Mouse (Mus musculus) right cerebral cortex, postnatal 36 days (tissue): ENCODE measurements at regions not wholly inside any gene's neighbourhood (a gene's known extent, or its start where the extent isn't known, plus 50 kb on each side); places are given as distances from the start of the nearest gene placed in this dataset.

Experiments used
- DNase-seq, 2 experiments: peaks; one replicate each; pipeline ENCODE4 v3.0.0; 2022; ENCODE audit warnings: low spot score in 2 of 2, mixed read lengths in 1 of 2

DNA sequence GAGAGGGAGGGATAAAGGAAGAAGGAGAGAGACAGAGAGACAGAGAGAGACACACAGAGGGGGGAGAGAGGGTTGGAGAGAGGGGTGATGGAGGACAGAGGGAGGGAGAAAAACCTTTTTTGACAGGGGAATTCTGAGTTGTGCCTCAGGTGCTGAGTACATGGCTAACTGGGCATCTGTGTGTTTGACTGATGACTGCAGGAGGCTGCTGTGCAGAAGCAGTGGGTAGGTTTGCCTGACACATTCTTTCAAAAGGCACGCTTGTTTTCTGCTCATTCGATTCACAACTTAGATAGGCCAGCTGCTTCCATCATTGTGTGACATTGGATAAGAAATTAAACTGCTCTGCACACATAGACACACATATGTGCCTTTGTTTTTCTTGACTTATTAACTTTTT lies 150.7 kb upstream of the Rgmb start:
- DNase-seq, result no peak

- no peak for DNase-seq
Measured at GRCm38 (mm10) chr17:15977374-15978031, 146.7 kb upstream of the Rgmb start.

GRCm38 (mm10) chr17:15971351-15971685 lies 140.5 kb upstream of the Rgmb start:
- DNase-seq, result no peak

DNA sequence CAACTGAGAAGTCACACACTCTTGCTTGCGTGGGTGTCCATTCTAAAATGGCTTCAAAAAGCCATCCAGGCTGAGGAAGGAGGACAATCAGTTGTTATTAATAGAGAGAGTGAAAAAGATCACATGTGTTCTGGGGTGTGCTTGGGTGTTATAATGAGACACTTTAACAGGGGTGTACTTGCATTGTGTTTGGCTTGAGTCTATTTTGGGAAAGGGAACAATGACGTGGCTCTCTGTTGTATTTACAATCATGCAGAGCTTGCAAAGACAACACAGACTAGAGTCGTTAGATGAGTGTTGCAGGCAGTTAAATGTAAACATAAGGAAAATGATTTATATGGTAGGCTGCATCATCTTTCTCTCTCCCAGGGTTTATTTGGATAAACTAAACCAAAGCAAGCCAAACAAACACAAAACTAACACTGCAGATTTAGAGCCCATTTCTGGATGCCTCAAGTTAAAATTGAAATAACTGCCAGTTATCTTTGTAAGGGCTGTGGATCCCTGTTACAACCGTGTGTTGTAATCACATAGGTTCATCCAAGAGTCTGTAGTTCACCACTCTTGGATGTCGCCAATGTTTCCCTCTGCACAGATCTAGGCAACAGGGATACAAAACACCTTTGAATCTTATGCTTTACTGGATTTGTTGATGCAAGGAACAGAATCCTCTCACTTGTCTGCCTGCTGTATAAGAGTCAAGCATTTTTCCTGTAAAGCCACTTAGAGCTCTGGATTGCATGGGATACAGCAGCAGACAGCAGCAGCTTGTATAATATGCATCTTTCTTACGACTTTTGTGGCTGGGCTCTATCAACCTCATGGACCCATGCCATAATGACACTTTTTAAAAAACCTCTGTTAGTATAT lies 139.9 kb upstream of the Rgmb start:
- DNase-seq, result no peak

DNA sequence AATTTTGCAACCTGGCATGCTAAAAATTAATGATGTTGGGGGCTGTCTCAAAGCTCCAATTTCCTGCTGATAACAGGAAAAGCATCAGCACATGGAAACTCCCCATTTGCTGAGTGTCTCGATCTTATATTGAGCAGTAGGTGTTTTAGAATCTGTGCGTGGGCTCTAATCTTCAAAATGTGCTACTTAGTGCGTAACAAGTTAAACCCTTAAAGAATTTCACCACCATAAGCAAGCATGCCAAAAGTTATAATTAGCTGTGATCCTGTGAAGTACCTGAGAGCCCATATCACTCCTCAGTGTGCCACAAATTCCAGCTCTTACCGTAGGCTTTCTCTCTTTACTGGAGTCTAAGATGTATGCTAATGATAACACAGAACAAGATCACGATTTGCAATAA lies 137.5 kb upstream of the Rgmb start:
- DNase-seq, result no peak

- DNase-seq, result no peak
Measured at GRCm38 (mm10) chr17:15955656-15956055, 124.8 kb upstream of the Rgmb start.

- peak in 1 of 2 experiments; percentile 2 for DNase-seq
Measured at GRCm38 (mm10) chr17:15951641-15952040, 120.8 kb upstream of the Rgmb start.

DNA sequence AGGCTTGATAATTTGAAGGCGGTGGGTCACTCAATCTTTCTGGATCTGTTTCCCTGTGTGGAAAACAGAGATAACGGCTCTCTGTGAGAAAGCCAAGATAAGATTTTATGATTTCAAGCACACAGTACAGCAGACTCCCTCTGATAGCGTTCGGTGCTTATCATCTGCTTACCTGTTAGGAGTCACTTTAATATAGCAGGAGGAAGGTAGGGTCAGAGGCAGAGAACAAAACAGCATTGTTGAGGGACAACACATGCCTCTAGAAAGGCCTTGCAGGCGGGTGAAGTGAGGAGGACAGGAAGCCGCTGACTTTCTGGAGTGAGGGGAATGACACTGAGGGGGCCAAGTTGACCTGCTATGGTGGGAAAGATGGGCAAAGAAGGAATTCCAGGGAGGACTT lies 118.9 kb upstream of the Rgmb start:
- DNase-seq, result no peak

GRCm38 (mm10) chr17:15942378-15942777 lies 111.5 kb upstream of the Rgmb start:
- DNase-seq, result no peak

DNA sequence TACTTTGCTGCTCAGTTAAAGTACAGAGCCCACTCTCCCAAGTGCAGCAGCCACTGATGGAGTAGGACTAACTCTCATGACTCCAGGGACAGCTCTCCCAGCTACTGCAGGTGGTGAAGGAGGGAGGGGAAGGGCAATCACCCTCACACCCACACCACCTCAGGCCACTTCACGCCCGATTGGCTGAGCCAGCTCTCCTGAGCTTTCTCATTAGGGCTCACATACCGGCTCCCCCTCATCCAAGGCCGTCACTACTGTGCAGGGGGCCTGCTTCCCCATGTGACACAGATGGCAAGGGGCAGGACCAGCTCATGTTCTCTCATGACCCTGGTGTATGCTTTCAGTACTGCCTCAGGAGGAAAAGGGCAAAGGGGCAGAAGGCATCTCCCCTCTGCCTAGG lies 87.8 kb upstream of the Rgmb start:
- DNase-seq, result no peak

DNA sequence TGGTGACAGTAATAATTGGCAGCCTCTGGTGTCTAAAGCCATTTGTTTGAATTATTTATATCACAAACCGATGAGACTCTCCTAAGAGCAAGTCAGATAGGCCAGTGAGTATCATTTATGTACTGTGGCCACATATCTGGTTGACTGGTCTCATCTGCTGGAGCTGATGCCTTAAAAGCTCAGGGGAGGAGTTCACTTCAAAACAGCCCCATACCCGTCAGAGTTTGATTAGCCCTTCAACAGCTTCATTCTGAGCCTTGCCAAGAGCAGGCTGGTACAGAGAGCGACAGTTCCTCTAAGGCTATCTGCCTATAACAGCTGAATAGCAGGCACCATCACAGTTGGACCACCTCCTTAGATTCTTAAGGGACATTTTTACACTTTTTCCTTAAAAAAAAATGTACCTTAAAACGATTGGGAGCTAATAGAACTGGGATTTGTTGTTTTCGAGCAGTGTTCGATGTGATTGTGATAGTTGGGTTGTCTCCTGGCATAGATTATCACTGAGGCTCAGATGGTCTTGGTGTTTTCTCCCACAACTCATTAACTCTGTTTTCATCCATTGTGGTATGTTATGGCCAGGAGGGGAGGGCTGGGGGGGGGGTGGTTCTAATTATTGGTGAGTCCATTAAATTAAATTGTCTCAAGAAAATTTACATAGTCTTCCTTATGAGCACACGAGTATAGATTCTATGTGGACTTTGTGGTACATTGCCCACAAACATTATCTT lies 68.0 kb upstream of the Rgmb start:
- no peak for DNase-seq

DNA sequence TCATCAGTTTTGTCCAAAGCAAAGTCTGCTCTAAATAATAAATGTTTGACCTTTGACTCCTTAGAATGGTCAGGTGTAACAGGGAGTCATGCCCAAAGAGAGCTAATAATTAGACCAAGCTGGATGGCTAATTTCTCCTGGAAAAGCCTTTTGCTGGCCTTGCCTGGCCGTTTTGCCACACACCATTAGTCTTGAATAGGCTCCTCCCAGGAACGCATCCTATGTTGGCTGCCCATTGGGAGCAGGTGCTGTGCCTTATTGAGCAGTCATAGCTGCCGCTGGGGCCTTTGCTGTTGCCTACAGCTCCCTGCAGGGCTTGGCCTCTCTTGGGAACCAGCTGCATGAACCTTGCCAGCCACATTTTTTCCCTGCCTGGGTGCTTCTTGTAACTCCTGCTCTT lies 65.1 kb upstream of the Rgmb start:
- DNase-seq, result no peak

GRCm38 (mm10) chr17:15891896-15892675 lies 61.2 kb upstream of the Rgmb start:
- peak in 1 of 2 experiments; percentile 10 for DNase-seq

GRCm38 (mm10) chr17:15890595-15891140 lies 59.8 kb upstream of the Rgmb start:
- DNase-seq, result no peak

DNA sequence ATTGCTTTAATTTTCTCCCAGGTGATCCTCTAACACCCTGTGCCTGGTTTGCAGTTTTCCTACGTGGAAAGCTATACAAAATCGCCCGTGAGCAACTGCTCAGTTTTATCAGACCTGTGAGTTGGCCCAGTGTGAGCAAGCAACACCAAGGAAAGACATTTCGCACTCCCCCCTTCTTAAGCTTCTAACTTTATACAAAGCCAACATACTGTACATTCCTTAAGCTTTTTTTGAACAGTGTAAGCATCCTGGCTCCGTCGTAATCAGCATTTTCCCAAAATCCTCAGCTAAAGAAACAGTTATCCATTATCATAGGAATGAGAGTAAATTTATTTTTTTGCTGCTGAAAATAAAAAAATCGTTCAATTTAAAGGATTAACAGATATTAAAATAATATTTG lies 52.0 kb upstream of the Rgmb start:
- no peak for DNase-seq

DNA sequence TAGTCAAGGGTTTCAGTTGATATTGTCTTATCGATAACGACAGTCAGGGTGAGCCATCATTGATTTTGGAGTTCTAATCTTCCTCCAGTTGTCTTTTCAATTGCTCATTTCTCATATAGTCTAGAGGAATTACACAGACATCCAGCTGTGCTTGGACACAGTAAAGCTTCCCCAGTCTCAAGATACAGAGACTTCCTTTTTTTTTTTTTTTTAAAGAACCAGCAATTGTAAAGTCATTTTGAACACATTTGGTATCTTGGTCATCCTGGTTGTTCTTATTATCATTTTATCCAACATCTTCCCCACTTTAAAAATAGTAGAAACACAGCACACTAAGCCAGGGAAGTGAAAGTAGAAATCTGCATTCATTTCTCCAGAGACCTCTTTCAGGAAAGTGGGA lies 51.4 kb upstream of the Rgmb start:
- no peak for DNase-seq
